ENCODE assay signal across 9 mouse cellular contexts in the genomic region with DNA sequence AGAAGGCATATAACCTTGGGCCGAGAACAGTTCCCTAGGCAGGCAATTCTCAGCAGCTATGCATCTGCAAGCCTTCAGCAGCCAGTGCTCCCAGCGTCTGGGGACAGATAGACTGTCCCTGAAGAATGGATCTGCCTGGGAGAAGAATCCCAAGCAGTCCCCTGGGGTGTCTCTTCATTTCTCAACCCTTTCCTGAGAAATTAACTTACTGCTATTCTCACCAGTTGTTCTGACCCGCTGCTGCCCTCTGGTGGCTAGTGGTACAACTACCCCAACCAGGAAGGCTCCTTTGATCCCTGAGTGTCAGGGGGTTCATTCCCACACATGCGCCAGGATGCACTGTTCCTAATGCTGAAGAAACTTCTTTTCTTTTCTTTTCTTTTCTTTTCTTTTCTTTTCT.
DNase-seq lines count a peak whose midpoint lies in the region; ATAC-seq and TF ChIP-seq lines count a peak whose summit lies in the region.
"Had no signal": no experiment of that assay in that cellular context is flagged by ENCODE, and none has a peak within 500 bp of the region (broad histone marks: within the 10 kb centered on the region; RNA-seq: fewer than 3 reads in every experiment).

No protein-coding gene starts in this region.

- WGBS in lung, adult 2 months = 47% methylated on average over 4 of the region's 4 CpGs

- peak; percentile 65 for TF ChIP-seq CTCF in G1E (IDR thresholded peaks at IDR 0.05; ENCODE audit: low read depth, low read length)
- peak; percentile 90 for TF ChIP-seq CTCF in gastrocnemius, adult 2 months (IDR thresholded peaks at IDR 0.05)
- TF ChIP-seq CTCF in lung, adult 2 months (IDR thresholded peaks at IDR 0.05; ENCODE audit: insufficient read depth, low read length) = peak; percentile 91

- H3K4me1 ChIP-seq in G1E (ENCODE audit: insufficient read depth, low read depth, low read length) = no peaks in the 10 kb centered on the region
- H3K4me1 ChIP-seq in lung, adult 2 months (ENCODE audit: control insufficient read depth, insufficient read depth, low read length) = no peaks in the 10 kb centered on the region; the same call in 1 of the 2 replicates

- no peak overlapping the region for H3K4me3 ChIP-seq in G1E (ENCODE audit: low read depth, low read length)
- H3K4me3 ChIP-seq in gastrocnemius, adult 2 months = no peak overlapping the region
- H3K4me3 ChIP-seq in lung, adult 2 months (replicated peaks; ENCODE audit: extremely low read depth, low read depth, low read length) = no peak overlapping the region
- H3K4me3 ChIP-seq: limb, embryonic 13.5 days had no signal

- peak; percentile 74 to 75 for DNase-seq in B cell, adult 2 months
- DNase-seq in G1E (ENCODE audit: low spot score) = peak; percentile 40
- peak; percentile 67 for DNase-seq in cerebellum, adult 11-12 months
- DNase-seq in gastrocnemius, adult 2 months = peak; percentile 83
- DNase-seq in kidney, postnatal 4 days = peak; percentile 87 to 88
- peak; percentile 70 for DNase-seq in lung, adult 2 months
- peak; percentile 39 to 75 for DNase-seq in right cerebral cortex, postnatal 10 days (ENCODE audit: low spot score in 2 of 2)
- peak; percentile 86 for DNase-seq in urinary bladder, postnatal 25 days (ENCODE audit: low spot score)

- H3K36me3 ChIP-seq in G1E (replicated peaks) = no peaks in the 10 kb centered on the region
- H3K36me3 ChIP-seq: limb, embryonic 13.5 days had no signal

- H3K27me3 ChIP-seq in G1E (ENCODE audit: insufficient read depth, low read length) = peaks cover 7% of the 10 kb centered on the region

- intact Hi-C loops in gastrocnemius, adult 2 months (cut with DNase I) = loop anchor here (1.0 to 5.0 kb wide), 4 partner anchors 61 to 539 kb away; no protein-coding TSS in a partner anchor

- ATAC-seq in G1E (ENCODE audit: extremely low read depth, insufficient number of reproducible peaks, low FRiP score, poor library complexity, severe bottlenecking) = no peak

- H3K27ac ChIP-seq in gastrocnemius, adult 2 months = peak overlapping the region; percentile 9; the same call in 1 of the 2 replicates
- H3K27ac ChIP-seq: limb, embryonic 13.5 days had no signal

- no peaks in the 10 kb centered on the region for H3K9me3 ChIP-seq in G1E (replicated peaks)
- H3K9me3 ChIP-seq: limb, embryonic 13.5 days had no signal

- no peak for TF ChIP-seq POLR2A in lung, adult 2 months (IDR thresholded peaks at IDR 0.05; ENCODE audit: borderline replicate concordance, extremely low read depth, low read depth, low read length)
